Mouse (Mus musculus): ENCODE measurements around the gene Sit1.

Gene Sit1

DNA sequence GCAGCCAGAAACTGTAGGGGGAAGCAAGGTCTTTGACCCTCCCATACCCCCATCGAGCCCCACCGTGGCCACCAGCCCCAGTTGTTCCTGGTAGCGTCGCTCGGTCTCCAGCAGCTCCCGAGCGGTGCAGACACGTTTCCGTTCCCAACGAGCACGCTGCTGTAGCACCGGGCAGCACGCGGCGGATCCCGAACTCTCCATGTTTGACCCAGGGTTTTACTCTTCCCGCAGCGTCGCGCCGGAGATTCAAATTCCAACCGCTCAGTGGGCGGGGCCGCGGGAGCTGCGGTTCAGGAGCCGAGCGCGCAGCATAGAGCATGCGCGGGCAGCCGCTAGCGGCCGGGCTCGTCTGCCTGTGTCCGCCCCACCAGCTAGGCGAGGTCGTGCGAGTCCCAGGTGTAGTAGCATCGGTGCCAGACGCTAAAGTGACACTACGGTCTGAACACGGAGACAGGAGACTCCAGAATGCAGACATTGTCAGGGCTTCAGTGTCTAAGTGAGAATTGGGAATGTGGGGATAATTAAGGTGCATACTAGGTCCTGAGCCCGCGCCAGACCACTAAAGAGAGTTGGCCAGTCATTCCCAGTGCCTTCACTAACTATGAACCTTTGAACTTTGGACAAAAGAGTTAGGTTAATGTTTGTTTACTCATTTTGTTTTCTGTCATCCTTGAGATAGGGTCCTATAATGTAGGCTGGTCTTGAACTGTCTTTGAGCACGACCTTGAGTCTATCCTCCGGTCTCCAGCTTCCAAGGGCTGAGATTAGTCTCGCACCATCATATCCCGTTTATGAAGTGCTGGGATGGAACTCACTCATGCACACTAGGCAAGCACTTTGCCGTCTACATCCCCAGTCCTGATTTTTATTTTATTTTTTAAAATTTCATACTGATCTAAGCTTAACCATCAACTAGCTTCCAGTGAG lies 16.1 kb upstream of the Sit1 start, which contains the start of gene Arhgef39:
TSS of gene Arhgef39 (minus strand) at position 289 of the 927 bp plus-strand sequence.
- in situ Hi-C loops (cut with MboI, MseI) = no loop called here

DNA sequence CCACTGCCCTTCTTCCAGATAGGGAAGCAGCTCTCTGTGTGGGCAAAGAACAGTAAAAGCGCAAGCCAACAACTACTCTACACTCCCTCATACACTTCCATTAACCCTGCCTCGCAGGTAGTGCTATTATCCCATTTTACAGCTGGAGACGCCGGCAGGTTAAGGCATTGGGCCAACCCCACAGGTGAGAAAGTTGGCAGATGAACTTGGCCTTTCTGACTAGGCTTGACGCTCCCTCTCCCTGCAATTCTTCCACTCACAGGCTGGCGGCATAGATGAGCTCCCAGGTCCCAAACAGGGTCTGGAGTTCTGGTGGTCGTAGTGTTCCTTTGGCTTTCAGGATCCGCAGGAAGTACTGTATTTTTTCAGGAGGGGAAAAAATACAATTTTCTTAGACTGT lies 15.4 kb upstream of the Sit1 start:
- in situ Hi-C loops (cut with MboI, MseI) = no loop called here

DNA sequence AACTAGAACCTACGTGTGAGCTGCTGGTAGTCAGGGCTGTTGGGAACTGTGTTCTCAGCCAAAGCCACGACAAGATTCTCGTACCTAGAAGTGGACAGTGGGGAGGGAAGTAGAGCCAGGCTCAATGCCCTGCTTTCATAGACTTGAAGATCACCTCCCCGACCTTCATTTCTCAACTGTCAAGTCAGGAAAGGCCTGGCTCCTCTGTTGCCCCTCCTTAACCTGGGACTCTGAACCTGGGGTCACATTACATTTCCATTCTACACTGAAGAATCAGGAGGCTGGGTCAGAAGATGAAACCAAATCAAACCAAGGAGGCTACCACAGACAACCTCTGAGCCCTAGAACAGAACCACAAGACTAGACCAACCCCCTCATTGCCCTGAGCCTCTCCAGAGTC lies 14.4 kb upstream of the Sit1 start:
- in situ Hi-C loops (cut with MboI, MseI) = no loop called here

DNA sequence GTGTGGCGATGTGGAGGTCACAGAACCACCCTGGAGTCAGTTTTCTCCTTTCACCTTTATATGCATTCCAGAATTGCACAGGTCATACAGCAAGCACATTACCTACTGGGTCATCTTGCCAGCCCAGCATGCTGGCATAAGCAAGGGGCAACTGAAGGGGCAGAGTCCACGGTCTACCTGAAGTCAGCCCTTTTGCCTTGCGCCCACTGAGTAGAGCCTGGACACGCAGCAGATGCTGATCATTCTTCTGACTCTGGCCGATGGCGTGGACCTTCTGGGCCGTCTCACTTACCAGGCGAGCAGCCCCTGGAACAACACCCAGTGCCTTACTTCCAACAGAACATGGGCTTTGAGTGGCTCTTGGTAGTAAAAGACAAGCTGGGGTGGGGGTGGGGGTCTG lies 13.9 kb upstream of the Sit1 start:
- in situ Hi-C loops (cut with MboI, MseI) = no loop called here

DNA sequence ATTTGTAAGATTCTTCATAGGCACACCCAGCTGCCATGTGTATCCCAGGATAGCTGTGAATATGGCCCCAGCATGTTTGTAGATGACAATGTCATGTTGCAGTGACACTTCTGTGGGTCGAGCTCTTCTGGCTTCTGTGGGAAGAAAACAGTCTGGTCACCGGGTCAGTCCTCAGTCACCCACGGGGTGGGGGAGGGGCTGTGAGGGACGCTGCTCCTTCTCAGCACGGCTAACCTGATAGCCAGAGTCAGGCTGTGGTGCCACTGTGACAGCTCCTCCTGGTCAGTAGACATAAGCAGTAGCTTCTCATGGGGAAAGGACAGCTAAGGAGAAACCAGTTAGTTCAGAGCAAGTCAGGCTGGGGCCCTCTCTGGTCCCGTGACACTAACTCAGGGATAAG lies 13.1 kb upstream of the Sit1 start:
- in situ Hi-C loops (cut with MboI, MseI) = no loop called here

DNA sequence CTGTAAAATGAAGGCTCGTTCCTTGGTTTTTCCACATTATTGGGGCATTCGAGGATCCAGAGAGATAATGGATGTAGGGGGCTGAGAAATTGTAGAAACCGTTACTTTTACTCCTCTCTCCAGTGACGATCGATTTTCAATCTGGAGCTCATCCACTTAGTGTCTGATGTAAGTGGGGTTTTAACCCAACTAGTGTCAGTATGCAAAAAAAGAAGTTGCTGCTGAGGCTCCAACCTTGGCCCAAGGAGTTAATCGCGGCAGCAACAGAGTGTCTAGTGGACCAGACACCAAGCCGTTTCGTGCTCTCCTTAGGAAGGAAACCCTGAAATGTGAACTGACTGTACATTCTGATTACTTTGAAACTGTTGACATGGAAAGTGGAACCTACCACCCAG lies 10.3 kb upstream of the Sit1 start:
- in situ Hi-C loops (cut with MboI, MseI) = no loop called here

DNA sequence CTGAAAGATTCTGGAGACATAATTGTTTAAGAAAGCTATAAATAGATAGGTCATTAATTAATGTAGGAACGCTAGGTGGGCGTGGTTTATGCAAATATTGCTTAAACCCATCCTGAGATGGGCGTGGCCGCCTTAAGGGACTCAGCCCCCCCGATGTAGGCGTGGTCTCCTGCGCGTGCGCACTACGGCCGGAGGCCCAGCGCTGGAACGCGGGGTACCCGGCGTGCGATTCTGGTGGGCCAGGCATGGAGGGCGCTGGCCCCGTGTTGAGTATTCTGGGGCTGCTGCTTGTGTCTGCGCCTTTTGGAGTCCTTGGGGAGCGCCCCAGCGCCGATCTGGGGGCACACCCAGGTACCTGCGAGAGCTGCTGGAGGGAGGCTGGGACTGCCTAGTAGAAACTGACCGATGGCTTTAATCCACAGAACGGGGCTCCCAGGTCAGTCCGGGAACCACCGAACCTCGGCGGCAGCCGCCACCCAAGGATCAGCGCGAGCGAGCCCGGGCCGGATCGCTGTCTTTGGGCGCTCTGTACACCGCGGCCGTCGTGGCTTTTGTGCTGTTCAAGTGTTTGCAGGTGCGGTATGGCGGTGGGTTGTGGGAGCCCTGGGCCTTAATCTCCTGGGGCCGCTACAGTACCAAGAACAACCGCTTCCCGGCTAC lies 9.8 kb upstream of the Sit1 start:
- in situ Hi-C loops (cut with MboI, MseI) = no loop called here

DNA sequence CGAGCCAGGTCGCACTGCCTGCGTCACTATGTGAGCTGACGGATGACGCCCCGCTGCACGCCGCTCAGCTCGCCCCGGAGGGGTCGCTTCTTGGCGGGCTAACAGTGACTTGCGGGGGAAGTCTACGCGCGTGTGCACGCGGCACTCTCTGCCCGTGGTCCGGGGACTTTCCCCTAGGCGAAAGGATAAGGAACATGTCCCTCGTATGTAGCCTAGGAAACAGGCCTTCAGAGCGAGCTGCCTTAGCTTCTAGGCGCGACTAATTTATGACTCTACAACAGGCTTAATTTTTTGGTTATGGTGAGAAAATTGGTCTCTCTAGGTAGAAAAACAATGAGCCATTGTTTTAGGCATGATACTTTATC lies 9.3 kb upstream of the Sit1 start, which contains the start of gene Ccdc107:
TSS of gene Ccdc107 (plus strand) at position 80 of the 365 bp plus-strand sequence.
- in situ Hi-C loops (cut with MboI, MseI) = no loop called here

DNA sequence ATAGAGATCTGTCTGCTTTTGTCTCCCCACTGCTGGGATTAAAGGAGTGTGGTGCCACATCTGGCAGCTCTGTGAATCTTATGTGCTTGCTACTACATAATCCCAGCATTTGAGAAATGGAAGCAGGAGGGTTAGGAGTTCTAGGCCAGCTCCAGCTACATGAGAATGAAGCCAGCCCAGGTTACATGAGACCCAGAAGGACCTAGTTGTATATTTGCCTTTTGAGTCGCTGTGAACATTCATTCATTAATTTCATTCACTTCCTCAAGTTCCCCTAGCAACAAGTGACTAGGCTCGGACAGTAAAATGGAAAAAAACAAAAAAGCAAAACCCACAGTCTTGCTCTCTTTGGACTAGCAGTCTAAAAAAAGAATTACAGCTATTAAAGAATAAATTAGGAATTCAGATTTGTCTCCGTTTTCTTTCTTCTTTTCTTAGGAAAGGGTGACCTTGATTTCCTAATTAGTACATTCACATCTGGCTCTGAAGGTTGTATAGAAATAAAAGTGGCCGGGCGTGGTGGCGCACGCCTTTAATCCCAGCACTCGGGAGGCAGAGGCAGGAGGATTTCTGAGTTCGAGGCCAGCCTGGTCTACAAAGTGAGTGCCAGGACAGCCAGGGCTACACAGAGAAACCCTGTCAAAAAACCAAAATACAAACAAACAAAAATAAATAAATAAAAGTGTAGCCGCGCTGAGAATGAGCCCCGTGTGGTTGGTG lies 8.7 kb upstream of the Sit1 start:
- in situ Hi-C loops (cut with MboI, MseI) = no loop called here

DNA sequence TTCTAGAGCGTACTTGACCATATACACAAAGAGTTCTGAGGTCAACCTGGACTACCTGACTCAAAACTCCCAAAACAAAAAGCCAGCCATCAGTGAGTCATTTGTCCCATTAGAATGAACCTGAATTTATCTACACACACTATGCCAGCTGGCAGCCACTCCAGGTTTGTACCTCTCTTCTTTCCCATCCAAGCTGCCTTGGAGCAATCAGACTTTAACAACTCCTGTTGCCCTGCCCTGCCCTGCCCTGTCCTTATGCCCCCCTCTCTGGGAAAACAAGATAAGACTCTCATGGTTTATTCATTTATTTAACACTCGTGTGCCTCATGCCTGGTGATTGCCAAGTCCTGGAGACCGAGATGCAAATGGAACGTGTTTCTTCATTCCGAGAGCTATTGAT lies 7.3 kb upstream of the Sit1 start:
- in situ Hi-C loops (cut with MboI, MseI) = no loop called here

DNA sequence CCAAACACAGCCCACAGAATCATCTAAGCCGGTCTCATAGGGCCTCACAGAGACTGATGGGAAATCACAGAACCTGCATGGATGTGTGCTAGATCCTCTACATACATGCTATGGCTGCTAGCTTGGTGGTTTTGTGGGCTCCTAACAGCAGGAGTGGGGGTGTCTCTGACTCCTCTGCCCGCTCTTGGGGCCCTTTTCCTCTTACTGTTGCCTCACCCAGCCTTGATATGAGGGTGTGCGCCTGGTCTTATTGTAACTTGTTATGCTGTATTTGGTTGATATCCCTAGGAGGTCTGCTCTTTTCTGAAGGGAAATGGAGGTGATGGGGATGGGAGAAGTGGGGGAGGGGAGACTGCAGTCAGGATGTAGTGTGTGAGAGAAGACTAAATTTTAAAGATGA lies 6.1 kb upstream of the Sit1 start:
- in situ Hi-C loops (cut with MboI, MseI) = loop anchor here in 1 of 2 experiments (10.0 kb wide), 1 partner anchor 455 kb away; the partner anchor contains the start of gene Stoml2

DNA sequence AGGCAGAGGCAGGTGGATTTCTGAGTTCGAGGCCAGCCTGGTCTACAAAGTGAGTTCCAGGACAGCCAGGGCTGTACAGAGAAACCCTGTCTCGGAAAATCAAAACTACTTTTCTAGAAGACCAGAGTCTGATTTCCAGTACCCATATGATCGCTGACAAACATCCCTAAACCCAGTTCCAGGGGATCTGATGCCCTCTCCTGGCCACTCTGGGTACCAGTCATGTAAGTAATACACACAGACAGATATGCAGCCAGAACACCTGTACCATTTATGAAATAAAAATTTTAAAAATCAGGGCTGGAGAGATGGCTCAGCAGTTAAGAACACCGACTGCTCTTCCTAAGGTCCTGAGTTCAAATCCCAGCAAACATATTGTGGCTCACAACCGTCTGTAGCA lies 2.1 kb upstream of the Sit1 start:
- in situ Hi-C loops (cut with MboI, MseI) = loop anchor here in 1 of 2 experiments (10.0 kb wide), 1 partner anchor 451 kb away; the partner anchor contains the start of gene Stoml2

DNA sequence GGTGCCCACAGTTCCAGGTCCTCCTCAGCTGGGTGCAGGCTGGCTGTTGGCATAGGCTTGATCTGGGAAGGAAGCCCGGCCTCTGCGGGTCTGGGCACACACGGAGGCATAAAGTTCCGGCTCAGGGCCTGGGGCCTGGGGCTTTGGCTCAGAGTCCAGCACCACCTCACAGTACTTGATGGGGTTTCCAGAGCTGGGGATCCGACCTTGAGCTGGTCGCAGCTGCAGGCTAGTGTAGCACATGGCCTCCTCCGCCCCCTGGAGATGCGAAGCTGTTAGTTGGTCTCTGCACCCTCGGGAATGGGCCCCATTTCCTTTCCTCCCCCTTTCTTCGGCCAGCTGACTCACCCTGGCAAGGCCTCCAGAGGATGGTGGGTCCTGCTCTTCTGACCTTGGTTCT lies 943 bp downstream of the Sit1 start:
- in situ Hi-C loops (cut with MboI, MseI) = loop anchor here (5.0 to 10.0 kb wide), 2 partner anchors 40 to 448 kb away; partner anchors contain the start of genes Stoml2 (in 1 of the 2) and Tesk1 (in 1 of the 2)

DNA sequence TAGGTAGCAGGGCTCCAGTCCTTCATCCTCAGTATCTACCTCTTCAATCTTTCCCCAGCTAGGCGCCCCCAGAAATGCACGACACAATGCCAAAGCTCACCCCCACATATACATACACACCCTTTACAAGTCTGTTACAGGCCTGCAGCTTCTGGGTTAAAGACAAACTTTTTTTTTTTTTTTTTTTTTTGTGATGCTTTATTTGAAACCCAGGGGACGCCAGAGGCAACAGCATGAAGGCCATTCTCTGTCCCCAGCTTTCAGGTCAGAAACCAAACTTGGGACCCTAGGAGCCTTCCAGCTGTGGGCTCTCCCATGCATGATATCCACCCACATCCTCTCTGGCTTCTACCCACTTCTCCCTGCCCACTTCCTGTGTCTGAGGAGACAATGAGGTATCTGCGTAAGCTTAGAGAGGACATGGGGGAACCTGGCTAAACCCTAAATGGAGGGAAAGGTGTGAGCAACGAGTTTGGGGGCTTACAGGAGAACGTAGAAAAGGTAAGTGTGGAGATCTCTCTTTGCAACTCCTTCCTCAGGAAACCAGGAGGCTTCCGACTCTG lies 1.6 kb downstream of the Sit1 start:
- in situ Hi-C loops (cut with MboI, MseI) = loop anchor here (5.0 to 10.0 kb wide), 2 partner anchors 40 to 447 kb away; partner anchors contain the start of genes Stoml2 (in 1 of the 2) and Tesk1 (in 1 of the 2)

DNA sequence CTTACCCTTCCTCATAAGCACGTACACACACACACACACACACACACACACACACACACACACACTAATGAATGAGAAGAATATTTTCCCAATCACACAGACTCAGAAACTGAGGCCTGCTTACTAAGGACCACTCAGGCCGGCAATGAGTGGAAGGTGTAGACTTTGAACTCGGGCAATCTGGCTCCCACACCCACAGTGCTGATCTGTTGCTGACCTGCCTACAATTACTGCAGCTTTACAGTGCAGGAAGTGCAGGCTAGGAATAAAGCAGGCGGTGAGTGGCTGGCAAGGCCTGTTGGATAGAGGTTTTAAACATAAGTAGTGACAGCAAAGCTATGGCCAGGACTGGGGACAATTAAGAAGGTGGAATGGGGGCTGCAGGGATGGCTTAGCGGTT lies 2.5 kb downstream of the Sit1 start:
- in situ Hi-C loops (cut with MboI, MseI) = loop anchor here (5.0 to 10.0 kb wide), 2 partner anchors 39 to 446 kb away; partner anchors contain the start of genes Stoml2 (in 1 of the 2) and Tesk1 (in 1 of the 2)

DNA sequence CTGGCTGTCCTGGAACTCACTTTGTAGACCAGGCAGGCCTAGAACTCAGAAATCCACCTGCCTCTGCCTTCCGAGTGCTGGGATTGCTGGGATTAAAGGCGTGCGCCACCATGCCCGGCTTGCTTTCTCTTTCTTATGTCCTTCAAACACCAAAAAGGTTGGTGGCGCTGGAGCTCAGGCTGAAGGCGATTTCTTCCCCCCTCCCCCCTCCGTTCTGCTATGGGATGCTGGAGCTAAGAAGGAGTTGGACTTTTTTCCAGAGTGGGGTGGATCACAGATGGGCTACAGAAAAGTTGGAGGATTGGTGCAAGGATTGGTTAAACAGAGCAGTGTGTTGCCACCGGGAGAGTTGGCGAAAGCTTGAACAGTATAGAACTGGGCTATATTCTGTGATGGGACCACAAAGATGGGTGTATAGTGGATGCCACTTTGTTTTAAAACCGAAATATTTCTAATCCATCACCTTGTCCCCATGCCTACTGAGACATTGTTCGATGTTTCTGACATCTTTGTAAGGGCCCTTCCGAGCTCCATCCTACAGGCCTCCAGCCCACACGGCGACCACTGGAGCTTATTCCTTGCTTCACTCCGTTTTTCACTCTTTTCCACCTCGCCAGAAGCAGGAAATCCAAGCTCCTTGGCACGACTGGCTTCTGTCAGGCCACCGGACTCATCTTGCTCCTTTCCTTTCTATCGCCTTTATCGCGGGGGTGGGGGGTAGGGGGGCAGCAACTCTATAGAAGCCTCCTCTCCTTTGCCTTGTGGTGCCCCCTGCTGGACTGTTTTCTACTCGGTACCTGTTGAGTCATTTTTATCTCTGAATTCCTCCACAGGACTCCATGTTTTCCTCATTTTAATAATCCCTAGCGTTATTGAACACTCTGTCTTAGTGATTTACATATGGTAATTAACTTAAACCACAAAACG lies 4.4 kb downstream of the Sit1 start:
- in situ Hi-C loops (cut with MboI, MseI) = loop anchor here in 1 of 2 experiments (5.0 kb wide), 1 partner anchor 37 kb away; the partner anchor contains the start of gene Tesk1

DNA sequence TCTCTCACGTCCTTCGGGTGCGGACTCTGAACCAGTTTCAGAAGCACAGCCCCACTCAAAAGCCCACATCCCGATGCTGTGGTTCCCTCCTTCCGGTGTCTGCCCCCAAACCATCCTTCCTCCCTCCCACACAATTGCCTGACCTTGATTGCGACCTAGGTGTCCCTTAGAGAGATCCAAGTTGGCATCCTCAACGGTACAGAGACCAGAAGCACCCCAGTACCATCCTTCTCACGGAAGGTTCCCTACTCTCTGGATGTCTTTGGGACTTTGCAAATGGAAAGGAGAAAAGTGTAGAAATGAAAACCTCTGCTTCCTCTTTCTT lies 5.0 kb downstream of the Sit1 start:
- in situ Hi-C loops (cut with MboI, MseI) = loop anchor here in 1 of 2 experiments (5.0 kb wide), 1 partner anchor 36 kb away; the partner anchor contains the start of gene Tesk1

DNA sequence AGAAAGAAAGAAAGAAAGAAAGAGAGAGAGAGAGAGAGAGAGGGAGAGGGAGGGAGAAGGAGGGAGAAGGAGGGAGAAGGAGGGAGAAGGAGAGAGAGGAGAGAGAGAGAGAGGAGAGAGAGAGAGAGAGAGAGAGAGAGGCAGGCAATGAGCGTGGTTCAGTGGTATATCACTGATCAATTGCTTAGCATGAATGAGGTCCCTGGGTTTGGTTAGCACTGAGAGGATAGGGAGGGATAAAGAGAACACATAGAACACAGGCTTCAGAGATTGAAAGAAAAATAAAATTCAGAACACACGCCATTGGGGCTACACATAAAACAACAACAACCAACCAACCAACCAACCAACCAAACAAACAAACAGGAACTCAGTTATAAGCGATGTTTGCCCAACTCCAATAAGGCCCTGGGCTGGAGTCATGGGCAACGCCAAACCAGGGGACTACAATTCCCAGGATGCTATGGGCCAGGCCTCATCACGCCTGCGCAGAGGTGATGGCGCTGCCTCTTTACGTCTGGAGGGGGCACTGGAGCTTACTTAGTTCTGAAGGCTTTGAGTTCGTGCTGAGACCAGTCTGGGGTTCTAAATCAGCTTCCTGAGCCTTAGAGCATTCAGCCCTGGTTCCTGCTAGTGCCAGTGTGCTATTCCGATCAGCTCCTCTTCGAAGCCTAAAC lies 5.5 kb downstream of the Sit1 start:
- in situ Hi-C loops (cut with MboI, MseI) = loop anchor here in 1 of 2 experiments (5.0 kb wide), 1 partner anchor 36 kb away; the partner anchor contains the start of gene Tesk1

DNA sequence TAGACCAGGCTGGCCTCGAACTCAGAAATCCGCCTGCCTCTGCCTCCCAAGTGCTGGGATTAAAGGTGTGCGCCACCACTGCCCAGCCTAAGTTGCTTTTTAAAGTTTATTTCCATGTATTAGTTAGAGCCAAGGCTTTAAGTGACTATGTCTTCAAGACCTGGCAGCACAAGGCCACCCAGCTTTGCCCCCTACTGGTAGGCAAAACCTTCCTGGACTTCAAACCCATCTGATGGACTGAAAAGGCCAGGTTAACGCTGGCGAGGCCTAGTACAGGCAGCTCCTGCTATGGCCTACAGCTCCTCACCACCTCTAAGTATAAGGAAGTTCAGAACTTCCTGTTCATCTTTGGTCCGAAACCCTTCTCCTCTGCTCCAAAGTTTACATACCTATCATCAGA lies 6.9 kb downstream of the Sit1 start:
- in situ Hi-C loops (cut with MboI, MseI) = loop anchor here in 1 of 2 experiments (5.0 kb wide), 1 partner anchor 34 kb away; the partner anchor contains the start of gene Tesk1

All from T-helper 17 cell (primary cell).